Mouse (Mus musculus): ENCODE data around the gene Prkcq.
"Not testable (repeated sequence)": the region's sequence is repeated elsewhere in the genome, so short reads cannot be mapped to it uniquely, and the experiment has no call there.

The Prkcq gene

DNA sequence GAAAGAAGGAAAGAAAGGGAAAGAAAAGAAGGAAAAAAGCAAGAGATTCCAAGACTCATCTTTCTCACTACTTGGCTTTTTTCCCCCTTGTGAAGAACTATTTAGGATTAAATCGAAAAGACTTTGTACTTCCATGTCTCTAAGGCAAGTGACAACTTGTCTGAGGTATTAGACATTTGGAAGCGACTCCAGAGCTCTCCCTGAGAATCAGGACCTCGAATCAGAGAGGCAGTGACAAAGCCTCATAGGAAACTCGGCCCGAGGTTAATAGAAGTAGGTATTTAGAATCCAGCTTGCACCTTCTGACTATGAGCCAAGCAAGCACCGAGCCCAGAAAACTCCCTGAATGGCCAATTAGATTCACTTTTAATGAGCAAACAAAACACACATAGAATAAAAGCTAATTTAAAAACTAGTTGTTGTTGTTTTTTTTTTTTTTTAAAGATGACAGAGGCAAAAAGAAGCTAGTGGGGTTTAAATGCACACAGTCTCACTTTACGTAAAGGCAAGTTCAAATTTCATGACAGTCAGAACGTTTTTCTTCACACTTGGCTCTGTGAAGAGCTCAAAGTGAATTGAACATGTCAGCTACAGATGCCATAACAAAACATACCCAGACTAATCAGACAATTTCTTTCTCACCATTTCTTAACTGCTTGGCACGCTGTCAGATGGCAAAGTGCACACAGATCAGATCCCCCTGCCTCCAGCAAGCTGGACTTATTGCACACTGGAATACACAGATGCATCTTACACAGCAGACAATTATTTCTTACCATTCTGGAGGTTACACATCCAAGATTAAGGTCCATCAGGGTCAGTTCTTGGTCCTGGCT lies 119.9 kb downstream of the Prkcq start:
- no peak for DNase-seq (ENCODE audit: low spot score in 2 of 2)

DNA sequence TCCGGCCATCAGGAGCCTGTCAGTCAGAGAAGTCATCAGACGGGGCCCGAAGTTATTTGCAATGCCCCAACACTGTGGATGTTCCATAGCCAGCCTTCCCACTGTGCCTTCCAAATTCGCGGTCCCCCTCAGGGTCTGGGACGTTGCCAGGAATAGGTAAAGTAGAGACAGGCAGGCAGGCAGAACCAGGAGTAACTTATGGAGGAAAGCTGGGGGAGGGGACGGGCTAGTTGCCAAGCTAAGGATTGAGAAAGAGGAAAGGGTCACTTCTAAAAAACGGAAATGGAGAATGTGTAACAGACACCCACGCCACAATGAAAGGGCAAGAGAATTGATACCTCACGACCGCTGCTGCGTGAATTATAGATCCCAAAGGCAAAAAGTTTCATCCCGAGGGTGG lies 121.2 kb downstream of the Prkcq start:
- no peak for DNase-seq (ENCODE audit: low spot score in 2 of 2)

DNA sequence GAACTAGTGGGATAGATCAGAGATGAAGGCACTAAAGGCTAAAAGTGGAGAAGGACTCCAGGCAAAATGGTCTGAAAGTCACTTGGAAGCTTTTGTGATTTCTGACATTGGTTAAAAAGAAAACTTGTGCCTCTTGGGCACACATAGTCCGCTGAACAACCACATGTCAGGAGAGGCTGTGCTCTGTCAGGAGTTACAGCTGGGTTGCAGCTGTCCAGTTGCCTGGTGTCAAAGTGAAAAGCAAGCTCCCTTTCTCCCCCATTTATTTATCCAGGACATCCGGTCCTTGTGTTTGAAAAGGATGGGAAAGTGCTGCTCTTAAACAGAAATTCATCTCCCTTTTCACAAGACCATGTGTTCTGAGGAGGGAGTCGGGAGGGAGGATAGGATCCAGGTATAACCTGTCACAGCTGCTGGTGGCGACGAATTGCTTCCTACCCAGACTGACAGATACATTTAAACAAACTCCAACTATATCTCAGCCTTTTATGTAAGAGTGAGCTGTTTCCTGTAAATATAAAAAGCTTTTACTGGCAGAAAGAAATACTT lies 122.8 kb downstream of the Prkcq start:
- DNase-seq (ENCODE audit: low spot score in 2 of 2) = no peak

DNA sequence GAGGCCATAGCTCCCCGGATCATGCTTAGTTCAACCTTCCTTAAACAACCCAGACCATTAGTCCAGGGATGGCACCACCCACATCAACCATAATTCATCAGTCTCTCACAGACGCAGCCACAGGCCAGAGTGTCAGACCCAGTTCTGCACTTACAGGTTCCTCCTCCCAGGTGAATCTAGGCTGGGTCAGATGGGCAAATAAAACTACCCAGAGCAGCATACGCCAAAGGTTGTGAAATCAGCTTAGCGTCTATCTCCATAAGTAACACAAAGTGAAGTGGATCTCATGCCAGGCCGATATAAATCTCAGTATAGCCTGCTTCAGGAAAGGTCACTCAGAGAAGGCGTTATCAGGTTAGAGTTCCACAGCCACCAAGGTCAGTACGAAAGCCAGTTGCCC lies 126.9 kb downstream of the Prkcq start:
- DNase-seq (ENCODE audit: low spot score in 2 of 2) = no peak

DNA sequence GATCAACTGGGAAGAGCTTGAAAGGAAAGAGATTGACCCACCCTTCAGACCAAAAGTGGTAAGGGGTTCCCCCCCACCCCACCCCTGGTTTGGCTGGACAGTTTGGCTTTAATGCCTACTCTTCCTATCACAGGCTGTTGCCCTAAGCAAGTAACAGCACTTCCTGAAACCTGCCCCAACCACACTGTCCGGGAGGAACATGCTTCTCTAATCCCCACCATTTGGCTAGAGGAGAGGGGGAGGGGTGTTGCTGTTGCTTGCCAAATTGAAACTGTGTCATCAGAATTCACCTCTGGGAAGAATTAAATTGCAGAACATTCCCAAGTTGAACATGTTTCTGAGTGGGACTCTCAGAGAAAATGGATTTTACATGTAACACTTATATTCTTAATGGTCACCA lies 127.5 kb downstream of the Prkcq start:
- DNase-seq (ENCODE audit: low spot score in 2 of 2) = no peak

DNA sequence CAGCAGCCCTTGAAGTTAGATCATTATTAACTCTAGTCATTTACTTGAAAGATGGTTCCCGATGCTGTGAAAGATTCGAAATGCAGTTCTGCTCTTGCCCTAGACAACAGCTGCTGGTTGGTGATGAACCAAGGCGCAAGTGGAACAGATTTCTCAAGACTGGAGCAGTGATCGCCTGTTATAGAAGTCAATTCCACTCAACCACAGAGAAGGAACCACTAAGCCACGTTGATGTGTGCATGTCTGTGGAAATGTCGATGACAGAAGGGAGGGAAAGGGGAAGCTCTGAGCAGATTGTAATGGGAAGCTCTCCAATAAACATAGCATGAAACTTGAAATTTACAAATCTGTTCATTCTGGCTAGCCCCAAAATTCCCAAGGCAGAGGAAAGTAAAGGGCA lies 128.5 kb downstream of the Prkcq start:
- DNase-seq (ENCODE audit: low spot score in 2 of 2) = no peak

DNA sequence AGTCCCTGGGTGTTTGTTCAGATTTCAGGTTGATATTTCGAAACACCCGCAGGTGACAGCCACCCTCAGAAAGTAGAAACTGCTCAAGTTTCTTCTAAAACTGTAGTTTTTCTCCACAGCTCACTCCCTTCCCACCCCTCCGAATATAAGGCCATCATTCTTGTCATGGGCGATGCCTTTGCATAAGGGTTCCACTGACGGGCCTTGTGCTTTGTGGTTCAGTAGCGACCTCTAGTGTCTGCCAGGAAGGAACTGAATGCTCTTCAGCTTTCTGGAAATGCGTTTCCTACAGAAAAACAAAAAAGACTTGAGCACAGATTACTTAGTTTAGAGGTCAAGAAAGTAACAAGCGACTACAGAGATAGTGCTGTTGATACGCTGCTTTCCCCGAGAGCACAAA lies 148.3 kb downstream of the Prkcq start:
- DNase-seq (ENCODE audit: low spot score in 2 of 2) = no peak

DNA sequence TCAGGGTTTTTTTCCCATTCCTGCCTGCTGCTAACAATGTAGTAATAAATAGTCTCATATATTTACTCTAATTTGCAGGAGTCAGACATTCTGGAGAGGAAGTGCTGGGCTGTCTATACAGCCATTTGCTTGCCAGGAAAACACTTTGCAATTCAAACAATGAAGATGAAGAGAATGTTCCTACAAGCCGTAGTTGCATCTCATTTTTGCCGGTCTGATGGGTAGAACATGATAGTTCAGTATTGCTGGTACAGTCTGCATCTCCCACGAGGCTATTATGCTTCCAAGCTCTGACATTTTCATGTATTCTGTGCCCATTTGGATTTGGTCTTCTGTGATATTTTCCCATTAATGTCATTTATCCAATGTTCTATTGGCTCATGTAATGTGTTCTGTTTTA lies 150.5 kb downstream of the Prkcq start:
- DNase-seq (ENCODE audit: low spot score in 2 of 2) = no peak

DNA sequence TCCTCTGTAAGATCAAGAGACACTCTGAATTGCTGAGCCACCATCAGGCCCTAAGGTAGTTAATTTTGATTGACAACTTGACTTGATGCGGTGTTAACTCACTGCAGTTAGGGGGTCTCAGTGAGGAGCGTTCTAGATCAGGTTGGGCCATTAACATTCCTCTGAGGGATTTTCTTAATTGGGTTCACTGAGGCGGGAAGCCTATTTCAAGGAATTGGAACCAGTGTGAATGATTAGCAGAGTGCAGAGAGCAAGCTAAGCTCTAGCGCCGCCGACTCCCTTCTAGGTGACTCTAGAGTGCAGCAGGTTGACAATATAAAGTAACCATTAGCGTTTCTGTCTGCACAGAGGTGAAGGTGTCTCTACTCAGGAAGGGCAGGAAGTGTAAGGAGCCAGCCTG lies 155.4 kb downstream of the Prkcq start:
- no peak for DNase-seq (ENCODE audit: low spot score in 2 of 2)

DNA sequence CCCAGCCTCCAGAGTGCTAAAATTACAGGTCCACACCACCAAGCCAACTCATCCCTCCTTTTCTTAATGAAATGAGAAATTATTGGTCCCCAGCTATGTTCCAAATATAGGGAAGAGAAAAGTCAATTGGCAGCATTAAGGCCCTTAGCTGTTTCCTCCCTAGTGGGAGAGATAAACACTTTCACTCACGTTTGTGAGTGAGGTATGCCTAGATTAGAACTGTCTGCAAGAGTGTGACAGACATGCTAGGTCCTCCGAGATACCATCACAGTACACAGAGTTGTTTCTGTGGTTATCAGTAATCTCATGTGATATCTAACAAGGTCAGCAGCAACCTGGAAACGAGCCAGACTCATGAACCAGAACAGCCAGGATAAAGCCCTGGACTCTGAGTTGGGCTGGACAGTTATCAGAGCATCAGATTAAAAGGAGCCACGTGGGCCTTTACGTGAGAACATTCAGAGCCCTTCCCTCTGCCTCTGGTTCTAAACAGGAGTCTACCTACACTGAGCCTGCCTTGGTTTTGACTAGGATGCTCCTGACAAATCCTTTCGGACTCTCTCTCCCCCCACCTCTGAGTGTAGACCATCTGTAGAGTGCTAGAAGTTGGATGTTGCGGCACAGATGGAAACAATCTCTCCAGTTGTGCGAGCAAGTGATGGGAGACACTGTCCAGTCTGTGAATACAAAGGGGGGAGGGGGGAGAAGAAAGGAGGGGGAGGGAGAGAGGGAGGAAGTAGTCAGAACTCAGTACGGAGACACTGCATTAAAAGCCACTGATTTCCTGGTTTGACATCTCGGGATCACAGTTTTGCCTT lies 157.7 kb downstream of the Prkcq start:
- no peak for DNase-seq (ENCODE audit: low spot score in 2 of 2)

DNA sequence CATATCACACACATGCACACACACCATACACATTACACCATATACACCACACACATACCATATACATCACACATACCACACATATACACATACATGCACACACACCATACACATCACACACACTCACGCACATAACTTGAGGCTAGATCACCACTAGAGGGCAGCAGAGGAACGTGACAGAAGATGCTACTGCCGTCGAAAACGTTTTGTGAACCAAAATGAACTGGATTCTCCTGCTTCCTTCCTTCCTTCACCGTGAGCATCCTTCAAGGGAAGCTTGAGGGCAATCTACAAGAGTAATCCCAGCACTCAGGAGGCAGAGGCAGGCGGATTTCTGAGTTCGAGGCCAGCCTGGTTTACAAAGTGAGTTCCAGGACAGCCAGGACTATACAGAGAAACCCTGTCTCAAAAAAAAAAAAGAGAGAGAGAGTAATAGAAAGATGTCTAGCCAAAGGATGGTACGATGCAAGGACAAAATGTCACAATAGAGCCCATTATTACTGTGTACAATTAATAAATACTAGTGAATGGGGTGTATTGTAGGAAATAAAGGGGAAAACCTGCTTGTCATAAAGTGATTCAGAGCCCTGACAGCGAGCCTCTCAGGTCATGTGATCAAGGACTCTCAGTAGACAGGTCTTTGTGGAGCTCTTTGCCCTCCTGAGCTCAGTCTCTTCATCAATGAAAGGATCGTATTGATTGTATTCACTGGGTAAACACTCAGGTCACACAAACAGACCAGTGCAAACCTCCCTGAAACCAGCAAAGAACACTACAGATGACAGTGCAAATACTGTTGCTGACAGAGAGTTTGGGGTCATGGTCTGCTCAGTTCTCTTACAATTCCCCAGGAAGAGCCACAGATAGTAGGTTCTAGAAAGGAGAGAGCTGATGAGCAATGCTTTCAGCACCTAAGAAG lies 159.9 kb downstream of the Prkcq start:
- peak; percentile 12 to 66 for DNase-seq (ENCODE audit: low spot score in 2 of 2)

DNA sequence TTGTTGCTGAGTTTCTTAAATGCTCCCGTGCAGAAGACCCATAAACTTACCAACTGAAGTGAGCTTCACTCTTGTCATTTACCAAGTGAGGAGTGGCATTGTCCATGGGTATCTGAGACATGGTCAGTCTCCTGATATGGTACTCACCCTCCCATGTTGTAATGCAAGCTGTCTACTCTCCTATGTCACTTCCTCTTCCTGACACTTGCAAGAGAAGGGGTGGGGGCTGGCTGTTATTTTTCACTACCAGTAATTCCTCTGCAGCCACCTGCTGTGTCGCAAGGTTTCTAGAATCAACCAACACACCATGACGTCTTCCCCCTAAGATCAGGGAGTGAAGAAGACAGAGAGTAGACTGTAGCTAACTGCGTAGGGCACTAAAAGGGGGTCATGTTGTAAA lies 160.6 kb downstream of the Prkcq start:
- DNase-seq (ENCODE audit: low spot score in 2 of 2) = peak in 1 of 2 experiments; percentile 8

DNA sequence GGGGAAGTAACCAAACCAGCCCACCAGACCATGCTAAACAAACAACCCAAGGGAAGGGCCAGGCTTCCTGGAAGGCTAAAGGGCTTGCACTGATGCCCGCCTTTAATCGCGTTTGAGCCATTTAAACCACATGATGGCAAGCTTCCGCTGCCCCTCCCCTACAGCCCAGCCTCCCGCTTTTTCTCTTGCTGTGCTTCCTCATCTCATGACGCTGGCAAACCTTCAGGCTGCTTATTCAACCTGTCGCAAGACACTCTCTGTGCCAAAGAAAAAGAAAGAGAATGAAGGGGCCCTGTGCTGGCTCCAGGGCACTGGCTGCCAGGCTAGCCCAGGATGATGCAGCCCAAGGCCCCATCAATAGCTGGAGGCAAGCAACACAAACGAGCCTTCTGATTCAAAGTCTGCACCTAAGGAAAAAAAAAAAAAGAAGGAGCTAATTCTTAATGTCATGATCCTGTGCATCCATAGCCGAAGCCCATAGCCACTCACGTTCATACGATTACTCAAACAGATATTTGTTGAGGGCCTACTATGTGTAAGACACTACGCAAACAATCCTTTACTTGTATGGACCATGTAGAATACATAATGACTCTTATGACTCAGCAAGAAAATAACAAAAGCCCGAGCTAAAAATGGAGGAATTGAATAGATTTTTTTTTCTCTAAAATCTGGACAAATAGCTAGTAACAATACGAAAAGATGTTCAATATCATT lies 161.6 kb downstream of the Prkcq start:
- peak; percentile 20 to 23 for DNase-seq (ENCODE audit: low spot score in 2 of 2)

DNA sequence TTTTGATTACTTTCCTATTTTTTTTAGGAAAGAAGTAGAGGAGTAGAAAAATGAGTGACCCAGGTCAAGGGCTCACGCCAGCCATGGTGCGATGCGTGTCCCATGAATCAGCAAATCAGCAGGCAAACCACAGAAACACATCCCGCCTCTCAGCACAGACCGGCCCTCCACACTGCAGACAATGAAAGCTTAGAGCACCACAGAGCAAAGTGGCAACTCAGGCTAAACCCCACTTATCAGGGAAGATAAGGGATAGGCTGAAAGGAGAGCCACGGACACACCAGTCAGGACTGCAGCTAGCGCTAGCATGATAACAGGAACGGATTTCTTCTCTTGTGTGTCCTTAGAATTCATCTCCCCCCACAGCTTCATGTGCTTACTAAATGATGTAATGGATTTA lies 164.4 kb downstream of the Prkcq start:
- DNase-seq (ENCODE audit: low spot score in 2 of 2) = no peak

DNA sequence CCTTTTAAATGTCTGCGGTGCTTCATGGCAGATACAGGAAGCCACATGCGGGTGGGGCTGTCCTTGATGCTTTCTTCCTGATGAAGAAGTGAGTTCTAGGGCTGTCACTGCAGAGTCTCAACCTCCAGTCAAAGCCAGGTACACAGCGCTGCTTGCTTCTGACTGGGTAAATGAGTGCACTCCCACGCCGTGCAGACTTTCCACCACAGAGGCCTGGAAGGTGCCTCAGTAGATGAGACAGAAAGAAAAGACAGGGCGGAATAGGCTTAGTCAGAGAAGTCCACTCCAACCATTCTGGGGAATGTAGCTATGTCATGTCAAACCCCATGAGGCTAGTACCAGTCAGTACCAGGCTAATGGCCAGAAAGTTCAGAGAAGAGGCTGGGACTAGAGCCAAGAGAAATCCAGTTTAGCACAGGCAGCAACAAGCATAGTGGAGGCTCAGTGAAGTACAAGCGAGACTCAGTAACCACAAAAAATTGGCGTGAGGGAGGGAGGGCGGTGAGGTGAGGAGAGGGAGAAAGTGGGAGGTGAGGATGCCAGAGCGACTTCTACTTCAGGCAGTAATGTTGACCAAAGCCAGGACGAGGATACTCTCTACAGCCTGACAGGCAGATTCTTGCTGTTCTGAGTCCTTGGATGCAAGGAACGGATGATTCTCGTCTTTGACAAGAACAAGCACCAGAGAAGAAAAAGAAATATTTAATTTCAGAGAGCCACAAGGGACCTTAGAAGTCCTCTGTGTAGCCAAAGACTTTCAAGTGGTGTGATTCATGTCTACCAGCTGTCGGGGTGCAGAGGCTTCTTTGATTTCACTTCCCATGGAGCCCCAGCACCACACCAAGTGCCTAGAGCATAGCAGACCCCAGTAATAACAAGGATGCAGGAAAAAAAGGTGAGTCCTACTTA lies 167.3 kb downstream of the Prkcq start:
- DNase-seq (ENCODE audit: low spot score in 2 of 2) = peak; percentile 12 to 22

DNA sequence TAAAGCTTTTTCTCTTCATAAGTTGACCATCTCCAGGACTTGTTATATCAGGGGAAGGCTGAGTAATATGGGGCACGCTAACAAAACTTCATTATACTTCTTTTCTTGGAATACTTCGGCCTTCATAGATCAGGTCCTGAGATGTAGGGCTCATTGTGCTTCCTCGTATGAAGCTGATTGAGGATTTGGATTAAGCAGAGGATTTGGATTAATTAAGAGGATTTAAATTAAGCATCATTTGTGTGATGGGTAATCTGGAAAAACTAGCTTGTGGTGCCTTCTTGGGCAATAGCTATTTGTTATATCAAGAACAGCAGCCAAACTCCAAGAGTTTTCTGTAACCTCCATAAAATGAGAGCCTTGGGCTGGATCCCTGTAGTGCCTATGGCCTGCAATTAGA lies 172.8 kb downstream of the Prkcq start:
- no peak for DNase-seq (ENCODE audit: low spot score in 2 of 2)

DNA sequence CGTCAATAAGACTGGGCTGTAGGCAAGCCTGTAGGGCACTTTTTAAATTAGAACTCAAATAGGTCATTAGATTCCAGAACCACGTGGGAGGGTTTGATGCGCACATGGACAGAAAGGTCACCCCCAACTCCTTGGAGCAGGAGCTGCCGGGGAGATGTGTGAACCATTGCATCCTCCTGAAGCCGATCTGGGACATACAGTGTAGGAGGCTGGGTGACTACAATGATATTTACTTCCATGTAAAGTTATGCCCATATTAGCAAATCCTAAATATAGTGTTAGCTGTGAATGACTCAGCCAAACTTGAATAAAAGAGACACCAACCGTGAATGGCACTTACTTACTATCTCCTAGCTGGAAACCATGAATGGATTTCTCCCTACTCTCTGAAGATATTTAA lies 174.5 kb downstream of the Prkcq start:
- not testable (repeated sequence) for DNase-seq (ENCODE audit: low spot score in 2 of 2)

DNA sequence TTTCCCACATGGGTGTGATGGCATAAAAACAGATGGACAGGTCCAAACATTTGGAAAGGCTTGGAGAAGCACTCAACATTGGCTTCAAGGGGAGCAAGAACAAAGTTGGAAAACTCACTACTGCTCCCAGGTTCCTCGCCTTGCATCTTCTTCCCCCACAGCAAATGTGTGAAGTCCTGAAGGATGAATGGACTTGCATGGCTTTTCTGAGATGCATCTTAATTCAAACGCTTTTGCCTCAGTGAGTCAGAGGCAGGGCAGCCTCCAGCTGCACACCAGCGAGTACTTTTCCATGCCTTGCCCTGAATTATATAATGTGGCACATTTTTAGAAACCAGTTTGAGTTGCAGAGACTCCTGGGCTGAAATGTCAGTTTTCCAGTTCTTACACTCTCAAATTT lies 175.9 kb downstream of the Prkcq start:
- no peak for DNase-seq (ENCODE audit: low spot score in 2 of 2)

All from heart, adult 9 months (tissue).